ENCODE assay signal across 7 mouse cellular contexts in the genomic region with DNA sequence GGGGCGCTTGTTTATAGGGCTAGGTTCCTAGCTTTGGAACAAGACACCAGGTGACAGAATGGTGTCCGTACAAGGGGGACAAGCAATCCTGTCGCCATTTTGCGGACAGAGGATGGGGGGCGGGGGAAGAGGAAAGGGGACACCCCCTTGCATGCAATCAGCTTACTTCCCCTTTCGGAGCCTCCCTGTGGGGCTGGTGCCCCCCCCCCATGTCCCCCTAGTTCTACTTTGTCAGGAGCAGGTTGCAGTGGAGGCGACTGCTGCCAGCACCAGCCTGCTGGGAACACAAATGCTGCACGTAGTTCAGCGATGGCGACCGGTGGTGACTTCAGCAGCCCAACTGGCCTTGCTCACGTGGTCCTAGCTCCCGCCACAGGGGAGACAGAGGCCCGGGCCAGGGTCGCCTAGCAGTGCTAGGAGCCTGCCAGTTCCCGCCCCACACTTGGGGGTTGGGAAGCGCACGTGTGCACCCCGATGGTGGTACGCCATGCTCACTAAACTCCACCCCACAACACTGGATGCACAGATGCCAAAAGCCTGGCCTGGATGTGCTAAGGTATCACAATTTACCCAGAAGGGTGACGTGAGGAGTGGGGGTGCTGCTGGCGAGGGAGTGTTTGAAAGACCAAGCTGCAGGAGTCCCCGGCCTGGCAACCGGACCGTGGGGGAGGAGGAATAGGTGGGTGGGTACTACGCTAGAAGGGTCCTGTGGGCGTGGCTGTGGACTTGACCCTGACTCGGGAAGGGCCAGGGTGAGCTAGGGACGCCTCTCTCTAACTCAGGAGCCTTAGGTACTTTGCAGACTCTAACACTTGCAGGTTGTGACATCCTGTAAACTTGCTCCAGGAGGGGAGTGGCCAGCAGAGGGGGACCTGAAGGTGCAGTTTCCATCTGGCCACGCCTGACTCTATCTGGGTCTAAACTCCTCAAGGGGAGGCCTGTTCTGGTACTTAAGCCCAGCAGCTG. TPM values are rescaled to one million over a fixed set of nuclear protein-coding genes. Genes with fewer than 3 reads are reported as not detected.
DNase-seq lines count a peak whose midpoint lies in the region; ATAC-seq lines count a peak whose summit lies in the region.

No protein-coding gene starts in this region.

- peak overlapping the region; percentile 45 for H3K27ac ChIP-seq in hindbrain, embryonic 15.5 days (replicated peaks)
- peak overlapping the region; percentile 59; the same call in 1 of the 2 replicates for H3K27ac ChIP-seq in stomach, embryonic 15.5 days

- WGBS in hindbrain, embryonic 15.5 days: 17% methylated on average over 30 of the region's 30 CpGs
- 21% methylated on average over 30 of the region's 30 CpGs for WGBS in stomach, embryonic 15.5 days

- peaks cover 62% of the 10 kb centered on the region for H3K4me1 ChIP-seq in hindbrain, embryonic 15.5 days (replicated peaks)
- peaks cover 64% of the 10 kb centered on the region for H3K4me1 ChIP-seq in stomach, embryonic 15.5 days

- H3K36me3 ChIP-seq in hindbrain, embryonic 15.5 days: peaks cover 7% of the 10 kb centered on the region; the same call in 1 of the 2 replicates
- peaks cover 15% of the 10 kb centered on the region for H3K36me3 ChIP-seq in stomach, embryonic 15.5 days

- H3K9me3 ChIP-seq in hindbrain, embryonic 15.5 days: no peaks in the 10 kb centered on the region
- H3K9me3 ChIP-seq in stomach, embryonic 15.5 days: no peaks in the 10 kb centered on the region

- 0 out of 2 replicates have a peak overlapping the region, but pooled peaks have one; percentile 11 for H3K9ac ChIP-seq in hindbrain, embryonic 15.5 days
- H3K9ac ChIP-seq in stomach, embryonic 15.5 days: peak overlapping the region; percentile 7; the same call in 1 of the 2 replicates

- no peak for ATAC-seq in hindbrain, embryonic 15.5 days (ENCODE audit: low FRiP score, low read depth)
- peak; percentile 27 for ATAC-seq in megakaryocyte, adult 5-6 weeks (ENCODE audit: poor library complexity, severe bottlenecking)
- peak; percentile 24 for ATAC-seq in stomach, embryonic 15.5 days (ENCODE audit: insufficient read depth, low FRiP score, low read depth)

- peak overlapping the region; percentile 3; the same call in 1 of the 2 replicates for H3K4me3 ChIP-seq in hindbrain, embryonic 15.5 days
- peak overlapping the region; percentile 19 for H3K4me3 ChIP-seq in stomach, embryonic 15.5 days (replicated peaks)

- peak overlapping the region; percentile 44 for H3K4me2 ChIP-seq in hindbrain, embryonic 15.5 days
- H3K4me2 ChIP-seq in stomach, embryonic 15.5 days: peak overlapping the region; percentile 49

- peak; percentile 46 to 65 for DNase-seq in lung, adult 18-20 months
- no peak for DNase-seq in lung, postnatal 14 days
- peak; percentile 58 for DNase-seq in embryo, embryonic 10.5 days (ENCODE audit: low spot score)
- DNase-seq in right cerebral cortex, adult 2 months (ENCODE audit: low spot score in 2 of 2): no peak

- H3K27me3 ChIP-seq in hindbrain, embryonic 15.5 days: no peaks in the 10 kb centered on the region
- H3K27me3 ChIP-seq in stomach, embryonic 15.5 days (replicated peaks): no peaks in the 10 kb centered on the region

RNA-seq across cellular contexts. Expression of gene Klf16, which starts 6.0 kb away (rescaled TPM):
- polyA plus RNA-seq in hindbrain, embryonic 15.5 days (2015; fragmentation: Nextera tagmentation; extraction: Ambion mirVana): 6.3 and 6.7 TPM in 2 replicates
- 2.6 and 3.3 TPM in 2 replicates for total RNA-seq in megakaryocyte, adult 5-6 weeks (2015)
- 3.9 and 5.3 TPM in 2 replicates for total RNA-seq in megakaryocyte, adult 5-6 weeks (2017)
- 9.3 and 10.3 TPM in 2 replicates for polyA plus RNA-seq in stomach, embryonic 15.5 days (2015; fragmentation: Nextera tagmentation; extraction: Ambion mirVana)

RNA-seq across cellular contexts. Expression of gene Rexo1, which starts 9.8 kb away (rescaled TPM):
- 30.0 and 33.7 TPM in 2 replicates for polyA plus RNA-seq in hindbrain, embryonic 15.5 days (2015; fragmentation: Nextera tagmentation; extraction: Ambion mirVana)
- 35.9 and 41.5 TPM in 2 replicates for total RNA-seq in megakaryocyte, adult 5-6 weeks (2015)
- total RNA-seq in megakaryocyte, adult 5-6 weeks (2017): 19.4 and 19.9 TPM in 2 replicates
- 23.2 and 23.3 TPM in 2 replicates for polyA plus RNA-seq in stomach, embryonic 15.5 days (2015; fragmentation: Nextera tagmentation; extraction: Ambion mirVana)

RNA-seq across cellular contexts. Expression of gene Abhd17a, which starts 19.0 kb away (rescaled TPM):
- polyA plus RNA-seq in hindbrain, embryonic 15.5 days (2015; fragmentation: Nextera tagmentation; extraction: Ambion mirVana): 134 and 159 TPM in 2 replicates
- total RNA-seq in megakaryocyte, adult 5-6 weeks (2015): 64.8 and 82.1 TPM in 2 replicates
- 21.7 and 31.6 TPM in 2 replicates for total RNA-seq in megakaryocyte, adult 5-6 weeks (2017)
- 102 and 103 TPM in 2 replicates for polyA plus RNA-seq in stomach, embryonic 15.5 days (2015; fragmentation: Nextera tagmentation; extraction: Ambion mirVana)

RNA-seq across cellular contexts. Expression of gene Scamp4, which starts 31.5 kb away (rescaled TPM):
- 64.2 and 71.6 TPM in 2 replicates for polyA plus RNA-seq in hindbrain, embryonic 15.5 days (2015; fragmentation: Nextera tagmentation; extraction: Ambion mirVana)
- 16.9 and 22.3 TPM in 2 replicates for total RNA-seq in megakaryocyte, adult 5-6 weeks (2015)
- total RNA-seq in megakaryocyte, adult 5-6 weeks (2017): 4.8 and 11.4 TPM in 2 replicates
- 86.1 and 93.0 TPM in 2 replicates for polyA plus RNA-seq in stomach, embryonic 15.5 days (2015; fragmentation: Nextera tagmentation; extraction: Ambion mirVana)

RNA-seq across cellular contexts. Expression of gene Adat3, which starts 31.5 kb away (rescaled TPM):
- 4.8 and 5.4 TPM in 2 replicates for polyA plus RNA-seq in hindbrain, embryonic 15.5 days (2015; fragmentation: Nextera tagmentation; extraction: Ambion mirVana)
- total RNA-seq in megakaryocyte, adult 5-6 weeks (2015): 0.91 and 1.1 TPM in 2 replicates
- 3.8 TPM in 1 of 2 replicates, not detected in the other for total RNA-seq in megakaryocyte, adult 5-6 weeks (2017)
- polyA plus RNA-seq in stomach, embryonic 15.5 days (2015; fragmentation: Nextera tagmentation; extraction: Ambion mirVana): 6.1 and 6.4 TPM in 2 replicates

Comparison
In these comparisons a context has a peak if more than half of its experiments do, and no peak if none do; other contexts are left out.
1. DNase-seq: peak in lung, adult 18-20 months (2 of 2) and embryo, embryonic 10.5 days (single experiment); none in lung, postnatal 14 days (single experiment) and right cerebral cortex, adult 2 months (0 of 2).